9 mouse cellular contexts compared by ENCODE assay signal in the genomic region with DNA sequence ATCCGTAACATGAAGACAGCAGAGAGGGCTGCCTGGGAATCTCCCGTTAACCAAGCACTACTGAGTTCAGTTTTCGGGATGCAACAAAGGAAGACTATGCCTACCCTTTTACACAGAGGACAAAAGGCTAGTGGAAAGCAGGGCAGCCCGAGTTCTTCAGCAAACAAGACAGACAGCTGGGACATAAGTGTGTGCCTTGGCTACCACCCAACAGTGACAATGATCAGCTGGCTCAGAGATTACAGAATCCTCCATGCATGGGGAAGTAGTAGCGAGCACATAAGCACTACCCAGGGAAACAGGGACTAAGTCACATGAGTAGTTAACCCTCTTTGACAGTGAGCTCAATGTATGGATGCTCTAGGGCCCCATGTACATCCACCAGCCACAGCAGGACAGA.
DNase-seq lines count a peak whose midpoint lies in the region; ATAC-seq and TF ChIP-seq lines count a peak whose summit lies in the region.
"Had no signal": no experiment of that assay in that cellular context is flagged by ENCODE, and none has a peak within 500 bp of the region (broad histone marks: within the 10 kb centered on the region; RNA-seq: fewer than 3 reads in every experiment).

No protein-coding gene starts in this region.

- H3K79me2 ChIP-seq in heart, adult 2 months (replicated peaks; ENCODE audit: control insufficient read depth, insufficient read depth, low read length) = no peaks in the 10 kb centered on the region

- no peak for ATAC-seq in cerebellum, adult (ENCODE audit: insufficient number of reproducible peaks, low FRiP score, low TSS enrichment)
- 0 out of 2 replicates have a peak, but pooled peaks have one; percentile 17 for ATAC-seq in stomach, postnatal 0 days (ENCODE audit: low FRiP score, low TSS enrichment)

- H3K4me1 ChIP-seq in stomach, postnatal 0 days (replicated peaks; ENCODE audit: control insufficient read depth, insufficient read depth) = no peaks in the 10 kb centered on the region
- no peaks in the 10 kb centered on the region; the same call in 1 of the 2 replicates for H3K4me1 ChIP-seq in heart, adult 2 months (ENCODE audit: control insufficient read depth, insufficient read depth, low read length)
- H3K4me1 ChIP-seq: limb, embryonic 15.5 days had no signal

- no peak overlapping the region for H3K4me2 ChIP-seq in stomach, postnatal 0 days (replicated peaks; ENCODE audit: low read depth)
- H3K4me2 ChIP-seq: limb, embryonic 15.5 days had no signal

- no peak overlapping the region for H3K4me3 ChIP-seq in stomach, postnatal 0 days (ENCODE audit: low read depth, low read length)
- no peak overlapping the region for H3K4me3 ChIP-seq in heart, adult 2 months
- H3K4me3 ChIP-seq: limb, embryonic 15.5 days had no signal

- no peaks in the 10 kb centered on the region for H3K9me3 ChIP-seq in stomach, postnatal 0 days (ENCODE audit: control insufficient read depth, low read length)
- H3K9me3 ChIP-seq: limb, embryonic 15.5 days had no signal

- intact Hi-C loops in left cerebral cortex, postnatal 14 days (cut with DNase I) = loop anchor here (5.0 kb wide), 2 partner anchors 162 to 252 kb away; partner anchors contain the start of gene Ociad1
- intact Hi-C loops in heart, adult 2 months (cut with DNase I) = no loop called here

- H3K27me3 ChIP-seq in stomach, postnatal 0 days (ENCODE audit: control insufficient read depth, insufficient read depth, low read length) = no peaks in the 10 kb centered on the region
- no peaks in the 10 kb centered on the region for H3K27me3 ChIP-seq in heart, adult 2 months (ENCODE audit: control insufficient read depth, insufficient read depth, low read length)
- H3K27me3 ChIP-seq: limb, embryonic 15.5 days had no signal

- TF ChIP-seq CTCF in stomach, postnatal 0 days (IDR thresholded peaks at IDR 0.05; ENCODE audit: low read depth) = no peak
- no peak for TF ChIP-seq CTCF in heart, adult 2 months (IDR thresholded peaks at IDR 0.05)

- H3K27ac ChIP-seq in stomach, postnatal 0 days (replicated peaks) = no peak overlapping the region
- H3K27ac ChIP-seq in heart, adult 2 months = no peak overlapping the region
- H3K27ac ChIP-seq: limb, embryonic 15.5 days had no signal

- no peak for TF ChIP-seq POLR2A in heart, adult 2 months (IDR thresholded peaks at IDR 0.05; ENCODE audit: insufficient read depth, low read depth, low read length)

- H3K36me3 ChIP-seq in stomach, postnatal 0 days (ENCODE audit: control insufficient read depth, insufficient read depth, low read length) = no peaks in the 10 kb centered on the region; the same call in 1 of the 2 replicates
- no peaks in the 10 kb centered on the region for H3K36me3 ChIP-seq in heart, adult 2 months (ENCODE audit: control insufficient read depth, insufficient read depth, low read length)

- TF ChIP-seq EP300 in stomach, postnatal 0 days (optimal IDR thresholded peaks at IDR 0.05) = no peak
- TF ChIP-seq EP300 in heart, adult 2 months (IDR thresholded peaks at IDR 0.05; ENCODE audit: insufficient read depth, low read depth, low read length) = no peak

- peak; percentile 8 to 14 for DNase-seq in cerebellum, adult 18-20 months
- DNase-seq in retina, postnatal 1 day = peak; percentile 87
- no peak for DNase-seq in retina, embryonic 14.5 days (ENCODE audit: low spot score)
- peak; percentile 26 to 28 for DNase-seq in left cerebral cortex, postnatal 14 days (ENCODE audit: low spot score in 2 of 2)
- DNase-seq in stomach, postnatal 0 days (ENCODE audit: low spot score) = no peak
- DNase-seq in gastrocnemius, adult 18-20 months (ENCODE audit: low spot score) = no peak
- no peak for DNase-seq in heart, adult 2 months

- no peak overlapping the region for H3K9ac ChIP-seq in stomach, postnatal 0 days (ENCODE audit: low read length)
- H3K9ac ChIP-seq in heart, adult 2 months (ENCODE audit: low read depth, low read length) = no peak overlapping the region
- H3K9ac ChIP-seq: limb, embryonic 15.5 days had no signal

- 61% methylated on average over 5 of the region's 5 CpGs for WGBS in stomach, postnatal 0 days
- 63% methylated on average over 5 of the region's 5 CpGs for WGBS in heart, adult 2 months

Comparison
In these comparisons a context has a peak if more than half of its experiments do, and no peak if none do; other contexts are left out.
1. DNase-seq: peak in cerebellum, adult 18-20 months (2 of 2), retina, postnatal 1 day (single experiment) and left cerebral cortex, postnatal 14 days (2 of 2); none in retina, embryonic 14.5 days (single experiment), stomach, postnatal 0 days (single experiment), gastrocnemius, adult 18-20 months (single experiment) and heart, adult 2 months (0 of 2).